Mouse (Mus musculus) cortical plate, adult 2 months (tissue): ENCODE data around the gene Gm43517.

Experiments
- CTCF ChIP-seq: fragments of 200-500 bp; IDR thresholded peaks from 2 replicates; pipeline ENCODE4 v1.5.1; 2011; ENCODE audit warnings: mild to moderate bottlenecking, control low read depth, low read length; ENCODE audit not compliant: insufficient read depth; ENCODE audit errors: extremely low read depth
- POLR2A ChIP-seq: fragments of 200-500 bp; IDR thresholded peaks from 2 replicates; pipeline ENCODE4 v1.6.1; 2011; ENCODE audit warnings: mild to moderate bottlenecking, low read length, control low read depth; ENCODE audit not compliant: insufficient read depth; ENCODE audit errors: extremely low read depth

GRCm38 (mm10) chr12:49417963-49418362, 33.0 kb downstream of the Gm43517 start:
- TF ChIP-seq CTCF (no peak), POLR2A (no peak)
